Mouse (Mus musculus) midbrain, embryonic 13.5 days (tissue): ENCODE measurements around the gene Slc25a27. TPM values are rescaled to one million over a fixed set of nuclear protein-coding genes. Genes with fewer than 3 reads are reported as not detected.

Source experiments
- ATAC-seq: fragments of 200-750 bp; cut with Nextera tagmentation; 2 replicates; pipeline ENCODE4 v1.8.0; 2017; ENCODE audit warnings: mild to moderate bottlenecking, moderate TSS enrichment, moderate library complexity
- H3K27ac ChIP-seq: fragments of 300-500 bp; sonication (generic); 2 replicates; pipeline ENCODE4 v1.5.1; 2015; ENCODE audit warnings: inconsistent platforms, mild to moderate bottlenecking, moderate library complexity
- H3K27me3 ChIP-seq: fragments of 300-500 bp; sonication (generic); 2 replicates; pipeline ENCODE4 v1.6.1; 2015; ENCODE audit warnings: mild to moderate bottlenecking, inconsistent platforms
- H3K36me3 ChIP-seq: fragments of 300-500 bp; sonication (generic); 2 replicates; pipeline ENCODE4 v1.6.1; 2015; ENCODE audit warnings: mild to moderate bottlenecking, inconsistent platforms
- H3K4me1 ChIP-seq: fragments of 300-500 bp; sonication (generic); replicated peaks from 2 replicates; pipeline ENCODE4 v1.6.1; 2015; ENCODE audit warnings: inconsistent platforms
- H3K4me2 ChIP-seq: fragments of 300-500 bp; sonication (generic); replicated peaks from 2 replicates; pipeline ENCODE4 v1.6.1; 2015; ENCODE audit warnings: moderate library complexity, mild to moderate bottlenecking, inconsistent platforms
- H3K4me3 ChIP-seq: fragments of 300-500 bp; sonication (generic); replicated peaks from 2 replicates; pipeline ENCODE4 v1.5.1; 2015; ENCODE audit warnings: mild to moderate bottlenecking, inconsistent platforms
- H3K9ac ChIP-seq: fragments of 300-500 bp; sonication (generic); replicated peaks from 2 replicates; pipeline ENCODE4 v1.6.1; 2015; ENCODE audit warnings: mild to moderate bottlenecking, inconsistent platforms
- H3K9me3 ChIP-seq: fragments of 300-500 bp; sonication (generic); 2 replicates; pipeline ENCODE4 v1.6.1; 2016; ENCODE audit warnings: mild to moderate bottlenecking, inconsistent platforms
- WGBS: fragments of 180-500 bp; shearing (Covaris S2); methylation state at CpG from one replicate; pipeline ENCODE4 v1.1.7; 2015; 5-methylcytosine and 5-hydroxymethylcytosine counted together
- polyA plus RNA-seq: library from polyadenylated mRNA; unstranded; fragments of >200 nt; fragmentation: Nextera tagmentation; extraction: Ambion mirVana; gene quantifications from 2 replicates; pipeline ENCODE4 v1.2.1, GENCODE M21; 2015

Gene Slc25a27
- polyA plus RNA-seq, 1 experiment from 2014 or later, result 121 TPM

DNA sequence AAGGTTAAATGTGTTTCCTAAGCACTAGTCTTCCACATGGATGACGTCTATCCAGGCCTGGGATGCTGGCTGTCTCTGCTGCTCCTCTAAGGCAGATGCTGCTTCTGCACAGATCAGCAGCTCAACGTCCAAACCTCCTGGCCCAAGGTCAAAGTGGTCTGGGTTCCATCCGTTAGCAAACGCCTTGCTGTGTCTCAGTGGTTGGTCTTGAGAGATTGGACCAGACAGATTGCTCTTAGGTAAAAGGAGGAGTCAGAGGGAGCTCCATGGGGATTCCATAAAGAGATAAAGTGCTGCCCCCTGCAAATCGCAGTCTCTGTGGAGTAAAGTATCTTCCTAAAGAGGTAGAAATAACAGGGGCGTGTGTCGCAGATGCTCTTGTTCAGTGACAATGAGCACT, 23.8 kb downstream of the Slc25a27 start:
- H3K36me3 ChIP-seq, result peaks cover 59% of the 10 kb centered on the region
- H3K4me1 ChIP-seq, result no peaks in the 10 kb centered on the region
- WGBS, result 82% methylated on average over 7 of the region's 7 CpGs

GRCm38 (mm10) chr17:43640825-43641224, 26.2 kb downstream of the Slc25a27 start:
- no peak overlapping the region for H3K4me2 ChIP-seq
- peaks cover 54% of the 10 kb centered on the region for H3K36me3 ChIP-seq
- no peak for ATAC-seq
- WGBS, result 91% methylated on average over 1 of the region's 1 CpGs
- no peaks in the 10 kb centered on the region for H3K4me1 ChIP-seq
- H3K9me3 ChIP-seq, result peaks cover 9% of the 10 kb centered on the region
- H3K27ac ChIP-seq, result no peak overlapping the region
- H3K4me3 ChIP-seq, result no peak overlapping the region
- no peak overlapping the region for H3K9ac ChIP-seq
- H3K27me3 ChIP-seq, result no peaks in the 10 kb centered on the region

More for the DNA sequence above, 23.8 kb downstream of the Slc25a27 start:
- Histone ChIP-seq H3K27me3 (no peaks in the 10 kb centered on the region), H3K9me3 (peaks cover 2% of the 10 kb centered on the region; the same call in 1 of the 2 replicates), H3K9ac (no peak overlapping the region), H3K27ac (no peak overlapping the region), H3K4me3 (no peak overlapping the region), H3K4me2 (no peak overlapping the region)
- no peak for ATAC-seq

DNA sequence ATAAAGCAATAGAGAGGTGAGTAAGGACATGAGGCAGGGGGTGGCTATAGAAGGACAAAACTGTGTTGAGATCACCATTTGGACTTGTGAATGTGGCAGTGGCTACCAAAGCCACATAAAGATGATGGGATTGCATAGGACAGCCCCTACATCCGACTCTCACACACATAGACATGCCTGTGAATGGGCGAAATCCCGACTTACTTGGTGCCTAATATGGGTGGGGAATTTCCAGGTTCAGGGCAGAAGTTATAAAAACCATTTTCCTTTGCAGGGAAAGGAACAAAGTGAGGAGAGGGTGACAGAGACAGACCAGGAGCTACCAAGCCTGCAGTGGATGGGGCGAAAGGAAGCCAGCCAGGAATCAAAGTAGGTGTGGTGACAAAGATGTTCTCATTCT, 29.9 kb downstream of the Slc25a27 start:
- Histone ChIP-seq H3K4me3 (no peak overlapping the region), H3K36me3 (peaks cover 21% of the 10 kb centered on the region), H3K27me3 (0 out of 2 replicates have a peak, but pooled peaks cover 4% of the 10 kb centered on the region), H3K4me2 (no peak overlapping the region), H3K4me1 (no peaks in the 10 kb centered on the region), H3K9me3 (peaks cover 9% of the 10 kb centered on the region), H3K27ac (no peak overlapping the region), H3K9ac (no peak overlapping the region)
- no peak for ATAC-seq
- 91% methylated on average over 4 of the region's 4 CpGs for WGBS

DNA sequence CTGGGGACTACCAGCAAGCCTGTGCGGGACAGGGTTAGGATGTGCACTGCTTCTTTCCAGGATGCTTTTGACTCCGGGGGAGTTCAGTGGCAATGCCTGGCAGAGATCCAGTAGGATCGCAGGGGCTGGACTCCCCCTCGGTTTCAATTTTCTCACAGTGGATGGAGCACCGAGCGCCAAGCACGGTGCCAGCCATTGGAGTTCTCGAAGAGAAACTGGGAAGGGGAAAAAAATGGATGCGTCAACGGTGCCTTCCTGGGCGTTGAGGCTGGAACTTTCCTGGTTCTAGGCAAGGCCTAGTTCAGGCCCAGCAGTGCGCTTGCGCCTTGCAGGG, 36.6 kb downstream of the Slc25a27 start:
- Histone ChIP-seq H3K4me2 (peak overlapping the region; percentile 81), H3K27me3 (peaks cover 47% of the 10 kb centered on the region), H3K9ac (peak overlapping the region; percentile 63; the same call in 1 of the 2 replicates), H3K27ac (no peak overlapping the region), H3K4me3 (peak overlapping the region; percentile 46), H3K4me1 (peaks cover 15% of the 10 kb centered on the region), H3K9me3 (0 out of 2 replicates have a peak, but pooled peaks cover 12% of the 10 kb centered on the region), H3K36me3 (no peaks in the 10 kb centered on the region)
- peak; percentile 14; the same call in 1 of the 2 replicates for ATAC-seq
- WGBS, result 56% methylated on average over 13 of the region's 13 CpGs

- no peak within 1 kb of the TSS for H3K27ac ChIP-seq
- peak; percentile 84 for ATAC-seq
- peak within 1 kb of the TSS; percentile 46 for H3K4me3 ChIP-seq
- H3K9ac ChIP-seq, result peak within 1 kb of the TSS; percentile 63
- 0 out of 2 replicates have a peak, but pooled peaks cover 12% of the 10 kb centered on the region for H3K9me3 ChIP-seq
- H3K4me2 ChIP-seq, result peak within 1 kb of the TSS; percentile 81
- WGBS, result 4% methylated on average over 82 of the region's 83 CpGs
- H3K4me1 ChIP-seq, result peaks cover 15% of the 10 kb centered on the region
- peaks cover 47% of the 10 kb centered on the region for H3K27me3 ChIP-seq
- no peaks in the 10 kb centered on the region for H3K36me3 ChIP-seq
Observed at GRCm38 (mm10) chr17:43629496-43630426, 37.3 kb downstream of the Slc25a27 start, which contains the start of gene Tdrd6. TSS of gene Tdrd6 (minus strand) at chr17:43630299.

DNA sequence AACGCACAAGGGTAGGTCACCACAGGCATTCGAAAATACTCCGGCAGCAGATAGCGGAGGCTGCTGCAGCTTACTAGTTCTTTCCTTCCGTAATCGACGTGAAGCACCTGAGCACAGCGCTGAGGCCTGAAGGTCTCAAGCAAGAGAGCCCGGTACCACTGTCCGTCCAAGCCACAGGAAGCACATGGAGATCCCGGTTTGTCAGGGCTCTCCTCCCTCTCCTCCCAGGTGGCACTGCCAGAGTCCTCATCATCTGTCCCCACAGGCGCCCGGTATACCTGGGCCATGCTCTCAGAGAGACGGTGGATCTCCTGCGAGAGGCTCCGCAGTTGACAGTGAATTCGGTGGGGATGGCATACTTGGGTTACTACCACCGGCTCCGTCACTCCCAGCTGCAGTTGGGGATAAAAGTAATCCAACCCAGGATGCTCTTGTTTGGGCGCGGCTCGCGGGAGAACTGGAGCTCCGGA, 38.0 kb downstream of the Slc25a27 start:
- no peak overlapping the region for H3K27ac ChIP-seq
- H3K9me3 ChIP-seq, result 0 out of 2 replicates have a peak, but pooled peaks cover 12% of the 10 kb centered on the region
- ATAC-seq, result peak; percentile 34; the same call in 1 of the 2 replicates
- H3K4me2 ChIP-seq, result peak overlapping the region; percentile 81
- H3K4me3 ChIP-seq, result peak overlapping the region; percentile 46
- H3K27me3 ChIP-seq, result peaks cover 47% of the 10 kb centered on the region
- no peaks in the 10 kb centered on the region for H3K36me3 ChIP-seq
- WGBS, result 23% methylated on average over 24 of the region's 24 CpGs
- peaks cover 15% of the 10 kb centered on the region for H3K4me1 ChIP-seq
- peak overlapping the region; percentile 63; the same call in 1 of the 2 replicates for H3K9ac ChIP-seq

GRCm38 (mm10) chr17:43628246-43628645, 38.8 kb downstream of the Slc25a27 start:
- WGBS, result 92% methylated on average over 10 of the region's 10 CpGs

DNA sequence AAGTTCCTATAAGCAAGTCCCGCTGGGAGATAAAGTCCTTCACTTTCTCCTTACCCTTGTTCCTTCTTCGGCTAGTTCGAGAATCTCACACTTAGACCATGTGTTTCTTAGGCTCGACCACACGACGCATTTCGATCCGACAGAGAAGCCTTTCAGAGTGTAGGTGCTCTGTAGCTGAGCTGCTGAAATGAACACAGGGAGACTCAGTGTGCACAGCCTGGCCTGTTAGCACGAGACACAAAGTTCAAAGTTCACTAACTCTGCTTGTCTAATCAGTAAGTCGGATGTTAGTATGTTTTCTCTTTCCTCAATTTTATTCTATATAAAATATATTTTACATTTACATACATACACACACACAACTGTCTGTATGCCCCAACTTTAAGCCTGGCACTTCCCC, 44.9 kb downstream of the Slc25a27 start:
- Histone ChIP-seq H3K4me1 (no peaks in the 10 kb centered on the region), H3K4me3 (no peak overlapping the region), H3K27ac (no peak overlapping the region), H3K27me3 (no peaks in the 10 kb centered on the region; the same call in 1 of the 2 replicates), H3K4me2 (no peak overlapping the region), H3K36me3 (no peaks in the 10 kb centered on the region), H3K9ac (no peak overlapping the region), H3K9me3 (0 out of 2 replicates have a peak, but pooled peaks cover 9% of the 10 kb centered on the region)
- no peak for ATAC-seq
- WGBS, result 92% methylated on average over 10 of the region's 10 CpGs

More at GRCm38 (mm10) chr17:43628246-43628645, 38.8 kb downstream of the Slc25a27 start:
- H3K9me3 ChIP-seq, result 0 out of 2 replicates have a peak, but pooled peaks cover 12% of the 10 kb centered on the region
- no peak overlapping the region for H3K27ac ChIP-seq
- H3K27me3 ChIP-seq, result peaks cover 47% of the 10 kb centered on the region
- no peak overlapping the region for H3K9ac ChIP-seq
- H3K4me2 ChIP-seq, result no peak overlapping the region
- H3K36me3 ChIP-seq, result no peaks in the 10 kb centered on the region
- no peak for ATAC-seq
- H3K4me3 ChIP-seq, result no peak overlapping the region
- peaks cover 15% of the 10 kb centered on the region for H3K4me1 ChIP-seq

- 94% methylated on average over 9 of the region's 9 CpGs for WGBS
Observed at GRCm38 (mm10) chr17:43619156-43619555, 47.9 kb downstream of the Slc25a27 start.

GRCm38 (mm10) chr17:43612221-43612620, 54.8 kb downstream of the Slc25a27 start:
- Histone ChIP-seq H3K4me2 (no peak overlapping the region), H3K27me3 (no peaks in the 10 kb centered on the region), H3K36me3 (no peaks in the 10 kb centered on the region), H3K4me3 (no peak overlapping the region), H3K9me3 (no peaks in the 10 kb centered on the region), H3K27ac (no peak overlapping the region), H3K9ac (no peak overlapping the region), H3K4me1 (no peaks in the 10 kb centered on the region)
- 57% methylated on average over 3 of the region's 3 CpGs for WGBS
- ATAC-seq, result no peak

More at GRCm38 (mm10) chr17:43619156-43619555, 47.9 kb downstream of the Slc25a27 start:
- no peak overlapping the region for H3K4me3 ChIP-seq
- no peak for ATAC-seq
- H3K27me3 ChIP-seq, result no peaks in the 10 kb centered on the region
- no peak overlapping the region for H3K9ac ChIP-seq
- H3K36me3 ChIP-seq, result no peaks in the 10 kb centered on the region
- no peaks in the 10 kb centered on the region for H3K4me1 ChIP-seq
- H3K9me3 ChIP-seq, result no peaks in the 10 kb centered on the region
- no peak overlapping the region for H3K27ac ChIP-seq
- H3K4me2 ChIP-seq, result no peak overlapping the region

DNA sequence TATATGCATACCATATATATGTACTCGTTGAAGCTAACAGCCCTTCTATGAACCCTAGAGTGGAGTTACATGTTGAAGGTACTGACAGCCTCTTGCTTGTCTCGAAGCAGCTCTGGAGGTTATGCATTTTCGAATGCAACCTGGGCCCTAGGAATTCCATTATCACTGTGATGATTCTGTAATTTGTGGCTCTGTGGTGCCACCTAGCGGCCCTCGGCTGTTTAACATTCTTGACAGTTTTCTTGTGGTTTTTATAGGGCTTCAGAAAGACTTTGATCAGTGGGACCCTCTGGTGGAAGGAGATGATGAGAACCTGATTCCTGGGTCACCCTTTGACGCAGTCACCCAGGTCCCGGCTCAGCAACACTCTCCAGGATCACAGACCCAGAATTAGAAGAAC, 55.4 kb downstream of the Slc25a27 start:
- no peaks in the 10 kb centered on the region for H3K9me3 ChIP-seq
- WGBS, result 22% methylated on average over 7 of the region's 7 CpGs
- H3K36me3 ChIP-seq, result no peaks in the 10 kb centered on the region
- ATAC-seq, result peak; percentile 77
- no peak overlapping the region for H3K4me3 ChIP-seq
- H3K4me2 ChIP-seq, result no peak overlapping the region
- no peak overlapping the region for H3K27ac ChIP-seq
- no peaks in the 10 kb centered on the region for H3K27me3 ChIP-seq
- no peaks in the 10 kb centered on the region for H3K4me1 ChIP-seq
- H3K9ac ChIP-seq, result no peak overlapping the region

DNA sequence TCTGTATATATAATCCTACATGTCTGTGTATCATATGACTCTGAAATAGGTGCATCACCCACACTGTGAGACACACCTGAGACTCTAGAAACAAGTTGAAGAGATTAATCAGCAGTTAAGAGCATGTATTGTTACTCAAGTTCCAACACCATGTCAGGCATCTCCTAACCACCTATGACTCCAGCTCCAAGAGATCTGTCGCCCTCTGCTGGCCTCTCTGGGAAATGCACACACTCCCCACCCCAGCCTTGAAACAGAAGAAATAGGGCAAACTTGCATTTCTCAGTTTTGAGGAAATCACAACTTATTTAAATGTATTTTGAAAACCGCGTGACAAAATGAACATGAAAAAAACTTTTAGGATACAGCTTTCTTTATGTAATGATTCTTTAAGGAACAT, 60.3 kb downstream of the Slc25a27 start:
- H3K4me3 ChIP-seq, result no peak overlapping the region
- no peak for ATAC-seq
- no peaks in the 10 kb centered on the region for H3K4me1 ChIP-seq
- no peak overlapping the region for H3K27ac ChIP-seq
- WGBS, result 11% methylated on average over 3 of the region's 3 CpGs
- no peak overlapping the region for H3K9ac ChIP-seq
- H3K36me3 ChIP-seq, result no peaks in the 10 kb centered on the region
- H3K27me3 ChIP-seq, result no peaks in the 10 kb centered on the region
- H3K9me3 ChIP-seq, result no peaks in the 10 kb centered on the region
- no peak overlapping the region for H3K4me2 ChIP-seq
